Mouse (Mus musculus) gonadal fat pad, adult 2 months (tissue): ENCODE data around the gene Fkbp8. TPM values are rescaled to one million over a fixed set of nuclear protein-coding genes. Genes with fewer than 3 reads are reported as not detected.
"Not testable (repeated sequence)": the region's sequence is repeated elsewhere in the genome, so short reads cannot be mapped to it uniquely, and the experiment has no call there.

Experiments used
- DNase-seq: peaks from one replicate; pipeline ENCODE4 v3.0.0-alpha.2; 2012; ENCODE audit warnings: low read depth
- polyA plus RNA-seq: library from polyadenylated mRNA; depleted of rRNA; stranded (reverse); fragments of >200 nt; gene quantifications from 2 replicates; pipeline ENCODE4 v1.2.3, GENCODE M21; 2012

The Fkbp8 gene
- polyA plus RNA-seq, 1 experiment: 446 TPM

DNA sequence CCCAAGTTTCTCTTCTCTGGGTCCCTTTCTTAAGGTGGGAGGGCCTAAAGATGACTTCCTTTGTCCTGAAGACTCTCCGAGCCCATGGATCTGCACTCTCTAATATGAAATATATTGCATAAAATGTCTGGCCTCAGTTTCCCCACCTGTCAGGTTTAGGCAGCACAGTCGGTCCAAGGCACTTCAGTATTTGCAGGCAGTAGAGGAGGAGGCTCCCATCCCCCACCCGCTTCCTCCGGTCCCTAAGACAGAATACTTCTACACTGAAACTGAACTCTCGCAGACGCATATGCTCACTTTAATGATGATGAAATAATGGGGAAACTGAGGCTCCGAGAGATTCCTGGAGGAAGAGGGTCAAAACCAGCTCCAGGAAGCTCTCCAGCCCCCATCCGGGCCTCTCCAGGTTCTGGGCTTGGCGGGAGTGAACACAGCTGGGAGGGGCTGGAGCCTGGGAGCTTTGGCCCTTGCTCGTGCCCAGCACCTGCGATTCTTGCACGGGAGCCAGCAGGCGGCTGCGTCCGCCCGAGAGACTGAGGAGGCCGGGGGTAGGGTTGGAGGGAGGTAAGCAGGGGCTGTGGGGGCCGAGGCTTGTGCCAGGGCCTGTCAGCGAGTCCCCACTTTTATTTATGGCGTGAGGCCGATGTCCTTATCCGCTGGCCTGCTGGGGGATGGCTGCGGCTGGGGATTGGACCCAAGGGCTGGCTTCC is 25.5 kb upstream of the Fkbp8 start:
- DNase-seq: no peak

DNA sequence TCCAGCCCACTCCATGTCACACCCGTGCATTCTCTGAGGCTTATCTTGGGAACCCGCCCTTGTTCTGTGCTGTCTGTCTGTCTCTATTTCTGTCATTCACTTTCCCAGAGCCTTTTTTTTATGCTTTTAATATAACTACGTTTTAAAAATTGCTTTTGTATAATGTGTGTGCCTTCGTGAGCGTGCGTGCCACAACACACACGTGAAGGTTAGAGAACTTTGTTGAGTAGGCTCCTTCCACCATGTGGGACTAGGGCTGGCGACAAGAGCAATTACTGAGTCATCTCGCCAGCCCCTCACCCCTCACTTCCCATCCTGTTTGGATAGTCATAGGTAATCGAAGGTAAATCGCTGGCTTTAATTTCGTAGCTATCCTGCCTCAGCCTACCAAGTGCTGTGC is 25.0 kb upstream of the Fkbp8 start:
- no peak for DNase-seq

DNA sequence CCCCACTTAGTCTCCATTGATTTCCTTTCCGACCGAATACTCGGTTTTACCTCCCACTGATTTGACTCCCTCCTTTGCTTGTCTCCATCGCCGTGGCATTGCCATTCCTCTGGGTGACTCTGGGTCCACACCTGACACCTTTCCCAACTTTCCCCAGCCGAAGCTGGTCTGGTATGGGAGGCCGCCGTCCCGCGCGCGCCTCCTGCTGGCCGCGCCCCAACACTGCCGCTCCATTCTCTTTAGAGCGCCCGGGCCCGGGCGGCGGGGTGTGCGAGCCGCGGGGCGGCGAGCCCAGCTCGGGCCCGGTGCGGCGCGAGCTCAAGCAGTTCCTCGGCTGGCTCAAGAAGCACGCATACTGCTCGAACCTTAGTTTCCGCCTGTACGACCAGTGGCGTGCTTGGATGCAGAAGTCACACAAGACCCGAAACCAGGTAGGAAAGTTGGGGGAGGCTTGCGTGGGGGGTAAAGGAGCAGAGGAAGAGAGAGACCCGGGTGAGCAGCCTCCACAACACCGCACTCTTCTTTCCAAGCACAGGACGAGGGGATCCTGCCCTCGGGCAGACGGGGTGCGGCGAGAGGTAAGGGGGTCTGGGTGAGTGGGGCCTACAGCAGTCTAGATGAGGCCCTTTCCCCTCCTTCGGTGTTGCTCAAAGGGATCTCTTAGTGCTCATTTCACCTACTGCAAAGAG is 24.3 kb upstream of the Fkbp8 start:
- no peak for DNase-seq

DNA sequence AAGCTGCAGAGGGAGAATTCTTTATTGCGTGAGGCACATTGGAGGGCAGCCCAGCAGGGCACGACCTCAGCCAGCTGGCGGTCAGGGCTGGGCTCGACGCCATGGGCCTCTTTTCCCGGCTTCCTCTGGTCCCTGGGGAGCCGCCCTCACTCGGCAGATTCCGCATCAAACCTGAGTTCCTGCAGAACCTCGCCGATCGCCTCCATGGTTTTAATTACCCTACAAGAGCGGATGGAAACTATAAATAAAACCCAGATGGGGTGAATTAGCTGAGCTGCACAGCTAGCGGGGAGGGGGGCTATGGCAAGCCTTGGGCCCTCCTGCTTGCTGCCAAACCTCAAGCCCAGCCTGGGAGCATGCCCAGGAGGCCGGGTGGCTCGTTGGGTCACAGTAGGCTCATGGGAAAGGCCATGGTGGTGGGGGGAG is 23.2 kb upstream of the Fkbp8 start:
- DNase-seq: no peak

DNA sequence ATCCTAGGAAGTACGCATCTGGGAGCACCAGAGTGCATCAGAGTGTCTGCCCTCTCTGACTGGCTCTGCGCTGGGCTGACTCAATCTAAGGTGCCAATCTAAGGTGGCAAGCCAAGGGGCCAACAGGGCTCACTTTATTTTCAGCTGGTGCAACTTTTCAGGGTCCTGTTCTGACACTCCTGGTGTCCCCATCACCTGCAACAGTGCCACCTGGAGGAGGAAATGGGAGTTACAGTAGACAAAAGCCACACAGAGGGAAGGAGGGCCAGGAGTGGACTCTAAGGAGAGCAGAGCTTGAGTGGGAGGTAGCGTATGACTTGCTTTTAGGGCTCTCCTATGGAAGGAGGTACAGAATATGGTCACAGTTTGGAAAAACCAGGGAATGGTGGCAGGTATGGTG is 22.7 kb upstream of the Fkbp8 start:
- DNase-seq: no peak

DNA sequence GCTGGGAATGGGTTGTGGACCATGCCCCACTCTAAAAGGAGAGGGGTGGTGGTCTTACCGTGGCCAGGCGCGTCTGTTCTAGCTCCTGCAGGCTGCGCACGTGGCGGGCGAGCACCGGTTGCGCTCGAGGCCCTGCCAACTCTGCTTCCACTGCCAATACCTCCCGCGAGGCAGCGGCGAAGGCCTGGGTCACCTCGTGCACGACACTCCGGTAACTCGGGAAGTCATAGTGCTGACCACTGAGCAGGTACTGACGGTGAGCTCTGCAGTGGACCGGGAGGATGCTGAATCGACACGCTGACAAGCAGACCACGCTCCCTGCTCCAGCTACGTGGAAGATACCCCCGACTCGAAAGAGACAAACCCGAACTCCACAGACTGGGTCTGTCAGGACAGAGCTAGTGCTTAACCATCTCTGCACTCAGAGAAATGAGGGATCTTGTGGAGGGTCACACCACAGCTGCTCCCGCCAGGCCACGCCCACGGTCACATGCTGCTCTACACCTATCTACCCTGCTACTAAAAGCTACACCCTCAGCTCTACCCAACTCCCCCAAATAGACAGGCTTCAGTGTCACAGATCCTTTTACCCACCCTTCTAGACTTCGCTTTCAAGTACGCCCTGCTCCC is 21.7 kb upstream of the Fkbp8 start:
- DNase-seq: no peak

DNA sequence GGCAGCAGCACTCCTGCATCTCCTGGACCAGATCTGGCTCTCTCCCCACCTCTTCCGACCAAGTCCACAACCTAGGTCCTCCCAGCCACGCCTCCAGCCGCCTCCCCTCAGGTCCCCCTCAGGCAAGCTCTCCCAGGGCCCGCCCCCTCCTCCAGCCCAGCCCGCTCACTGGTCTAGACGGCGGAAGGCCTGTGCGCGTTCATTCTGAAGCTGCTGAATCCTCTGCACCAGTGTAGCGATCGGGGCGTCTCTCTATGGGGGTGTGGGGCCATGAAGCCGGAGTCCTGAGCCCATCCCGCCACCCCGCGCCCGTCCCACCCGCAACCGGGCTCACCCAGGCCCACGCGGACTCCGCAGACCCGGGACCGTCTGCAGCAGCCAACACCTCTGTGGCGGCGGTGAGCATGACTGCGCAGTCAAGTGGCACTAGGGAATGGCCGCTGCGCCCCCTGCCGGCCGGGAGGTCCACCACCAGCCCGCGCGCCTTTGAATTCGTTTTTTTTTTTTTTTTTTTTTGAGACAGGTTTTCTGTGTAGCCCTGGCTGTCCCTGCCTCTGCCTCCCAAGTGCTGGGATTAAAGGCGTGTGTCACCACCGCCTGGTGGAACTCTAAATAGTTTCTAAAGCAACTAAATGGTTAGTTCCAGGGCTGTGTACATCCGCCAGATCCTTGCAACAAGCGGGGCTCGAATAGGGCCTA is 21.0 kb upstream of the Fkbp8 start, which contains the start of gene Rex1bd:
TSS of gene Rex1bd (minus strand) at position 425 of the 699 bp plus-strand sequence.
- DNase-seq: no peak

DNA sequence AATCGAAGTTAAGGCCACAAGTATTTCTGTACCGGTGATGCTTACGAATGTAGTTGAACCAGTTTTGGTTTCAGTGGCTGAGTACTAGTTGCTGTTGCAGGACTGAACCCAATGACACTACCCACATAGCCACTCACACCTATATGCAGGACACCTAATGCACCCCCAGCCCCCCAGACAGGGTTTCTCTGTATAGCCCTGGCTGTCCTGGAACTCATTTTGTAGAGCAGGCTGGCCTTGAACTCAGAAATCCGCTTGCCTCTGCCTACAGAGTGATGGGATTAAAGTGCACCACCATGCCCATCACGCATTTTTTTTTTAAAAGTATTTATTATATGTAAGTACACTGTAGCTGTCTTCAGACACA is 20.5 kb upstream of the Fkbp8 start:
- no peak for DNase-seq

DNA sequence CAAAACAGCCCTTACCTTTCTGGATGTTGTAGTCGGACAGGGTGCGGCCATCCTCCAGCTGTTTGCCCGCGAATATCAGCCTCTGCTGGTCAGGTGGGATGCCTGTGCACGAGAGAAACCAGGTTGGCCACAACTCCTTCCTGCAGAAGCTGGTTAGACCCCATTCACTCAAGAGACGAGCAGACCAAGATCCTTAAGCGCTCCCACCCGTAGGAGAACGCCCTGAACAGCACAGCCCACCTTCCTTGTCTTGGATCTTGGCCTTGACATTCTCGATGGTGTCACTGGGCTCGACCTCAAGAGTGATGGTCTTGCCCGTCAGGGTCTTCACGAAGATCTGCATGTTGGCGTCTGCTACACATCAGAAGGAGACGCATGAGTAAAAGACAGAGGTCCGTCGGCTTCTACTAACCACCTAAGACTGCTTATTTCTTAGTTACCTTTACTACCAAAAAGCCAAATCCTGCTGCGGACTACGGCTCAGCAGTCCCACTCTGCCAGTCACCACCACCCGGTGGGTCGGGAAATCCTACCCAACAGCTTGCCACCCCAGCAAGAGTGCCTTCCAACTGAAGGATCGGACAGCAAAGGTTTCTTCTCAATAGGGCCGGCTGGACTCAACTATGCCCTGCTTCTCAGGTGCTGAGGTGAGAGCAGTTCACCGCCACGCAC is 18.1 kb upstream of the Fkbp8 start:
- DNase-seq: no peak

DNA sequence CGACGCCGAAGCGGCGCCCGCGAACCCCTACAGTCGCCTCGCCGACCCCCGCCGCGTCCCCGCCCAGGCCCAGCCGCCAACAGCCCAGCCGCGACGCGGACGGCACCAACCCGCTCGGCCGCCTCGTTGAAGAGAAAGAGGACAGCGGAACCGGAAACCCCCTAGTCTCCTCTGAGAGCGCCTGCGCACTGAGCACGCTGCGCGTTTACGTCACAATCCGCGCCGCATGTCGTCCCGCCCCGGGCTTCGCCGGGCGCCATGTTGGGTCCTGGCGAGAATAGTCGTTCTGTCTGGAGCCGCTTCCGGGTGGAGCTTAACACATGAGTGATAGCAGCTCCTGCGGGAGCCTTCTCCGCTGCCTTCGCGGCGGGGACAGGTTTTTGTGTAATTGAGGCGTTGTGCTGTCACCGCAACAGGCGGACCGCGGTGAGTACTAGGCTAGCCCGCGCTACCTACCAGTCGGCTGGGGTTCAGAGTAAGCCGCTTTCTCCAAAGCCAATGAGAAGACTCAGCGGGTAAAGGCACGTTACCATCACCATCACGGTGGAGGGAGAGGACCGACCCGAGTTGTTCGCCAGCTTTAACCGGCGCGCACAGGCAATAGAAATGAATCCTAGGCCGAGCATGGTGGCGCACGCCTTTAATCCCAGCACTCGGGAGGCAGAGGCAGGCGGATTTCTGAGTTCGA is 17.2 kb upstream of the Fkbp8 start, which contains the start of gene Uba52:
TSS of gene Uba52 (minus strand) at position 574 of the 688 bp plus-strand sequence.
- DNase-seq: no peak

DNA sequence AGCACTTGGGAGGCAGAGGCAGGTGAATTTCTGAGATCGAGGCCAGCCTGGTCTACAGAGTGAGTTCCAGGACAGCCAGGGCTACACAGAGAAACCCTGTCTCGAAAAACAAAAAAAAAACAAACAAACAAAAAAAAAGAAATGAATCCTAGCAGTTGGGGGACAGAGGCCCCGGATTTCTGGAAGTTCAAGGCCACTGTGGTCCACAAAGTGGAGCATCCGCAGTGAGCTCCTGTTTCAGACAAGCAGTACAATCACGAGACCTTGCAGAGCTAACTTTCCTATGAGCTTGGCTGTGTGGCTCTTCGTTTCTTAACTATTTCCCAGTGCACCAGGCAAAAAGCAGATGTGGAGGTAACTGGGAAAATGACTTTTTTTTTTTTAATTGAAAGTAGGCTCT is 16.4 kb upstream of the Fkbp8 start:
- not testable (repeated sequence) for DNase-seq

DNA sequence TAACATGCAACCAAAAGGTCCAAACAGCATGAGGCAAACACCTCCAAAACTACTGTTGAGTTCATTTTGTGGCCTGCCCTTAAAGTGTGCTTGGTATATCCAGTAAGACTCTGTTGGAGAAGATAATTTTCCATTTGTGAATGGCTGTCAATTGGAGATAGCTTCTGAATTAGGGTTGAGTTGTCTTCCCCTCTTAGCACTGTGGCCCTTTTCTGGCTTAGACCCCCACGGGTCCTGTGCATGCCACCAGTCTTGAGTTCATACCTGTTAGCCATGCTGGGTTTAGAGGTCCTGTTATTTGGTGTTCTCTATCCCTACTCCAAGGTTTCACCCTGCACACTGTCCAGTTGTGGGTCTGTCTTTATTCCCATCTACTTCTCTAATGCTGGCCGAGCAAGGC is 15.8 kb upstream of the Fkbp8 start:
- DNase-seq: no peak

DNA sequence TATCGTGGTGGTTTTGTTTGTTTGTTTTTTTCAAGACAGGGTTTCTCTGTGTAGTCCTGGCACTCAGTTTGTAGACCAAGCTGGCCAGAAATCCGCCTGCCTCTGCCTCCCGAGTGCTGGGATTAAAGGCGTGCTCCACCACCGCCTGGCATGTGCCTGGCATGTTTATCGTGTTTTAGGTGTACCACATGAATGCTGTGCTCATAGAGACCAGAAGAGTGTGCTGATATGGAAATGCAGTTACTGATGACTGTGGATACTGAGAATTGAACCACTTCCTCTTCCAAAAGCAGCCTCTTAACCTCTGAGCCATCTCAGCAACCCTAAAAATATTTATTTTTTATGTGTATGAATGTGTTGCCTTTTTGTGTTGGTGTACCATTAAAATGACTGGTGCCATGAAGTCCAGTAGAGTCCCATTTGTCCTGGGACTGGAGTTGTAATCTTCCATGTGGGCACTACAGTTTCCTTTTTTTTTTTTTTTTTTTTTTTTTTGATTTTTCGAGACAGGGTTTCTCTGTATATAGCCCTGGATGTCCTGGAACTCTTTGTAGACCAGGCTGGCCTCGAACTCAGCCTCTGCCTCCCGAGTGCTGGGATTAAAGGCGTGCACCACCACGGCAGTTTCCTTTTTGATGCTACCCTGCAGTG is 15.1 kb upstream of the Fkbp8 start:
- DNase-seq: no peak

DNA sequence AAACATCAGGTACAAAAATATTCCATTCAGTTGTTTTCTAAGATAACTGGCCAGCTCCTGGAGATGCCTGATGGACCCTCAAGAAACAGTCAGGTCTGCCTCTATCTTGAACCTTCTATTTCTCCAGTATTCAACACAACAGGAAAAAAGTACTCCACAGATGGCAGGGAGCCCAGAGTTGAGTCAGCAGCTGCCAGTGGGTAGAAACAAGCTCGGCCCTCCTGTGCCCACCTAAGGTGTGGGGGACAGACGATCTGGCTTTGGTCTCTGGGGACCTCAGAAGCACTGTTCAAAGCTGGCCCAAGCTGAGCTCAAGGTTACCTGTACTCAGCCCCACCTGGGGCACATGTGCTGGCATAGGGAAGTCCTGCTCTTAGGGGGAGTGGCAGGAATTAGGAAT is 14.1 kb upstream of the Fkbp8 start:
- no peak for DNase-seq

DNA sequence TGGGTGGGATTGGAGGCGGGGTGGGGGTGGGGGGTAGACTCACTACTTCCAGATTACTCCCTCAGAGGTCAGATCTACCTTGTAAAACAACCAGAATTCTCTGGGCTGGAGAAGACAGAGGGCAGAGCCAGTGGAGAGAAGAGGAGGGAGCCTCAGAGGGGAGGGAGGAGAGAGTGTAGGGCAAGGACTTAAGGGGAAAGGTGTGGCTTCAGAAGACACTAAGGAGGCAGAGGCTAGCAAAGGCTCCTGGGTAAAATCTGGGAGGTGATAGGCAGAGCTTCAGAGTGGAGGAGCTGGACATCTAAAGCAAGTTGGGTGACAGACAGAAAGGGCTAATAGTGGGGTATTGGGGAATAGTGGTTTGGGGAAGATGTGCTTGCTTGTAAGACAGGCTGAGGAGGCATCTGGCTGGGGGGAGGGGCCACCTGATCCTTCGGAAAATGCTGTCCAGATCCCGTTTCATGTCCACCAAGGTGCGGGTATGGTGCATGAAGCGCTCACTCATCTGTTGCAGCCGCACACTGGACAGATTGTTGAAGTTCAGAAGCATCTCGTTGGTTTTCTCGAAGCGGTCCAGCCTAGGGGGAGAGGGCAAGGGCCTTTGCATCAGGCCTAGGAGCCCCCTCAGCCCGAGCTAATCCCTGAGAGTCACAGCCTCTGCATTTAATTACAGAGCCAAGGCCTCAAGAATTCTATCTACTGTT is 9.4 kb upstream of the Fkbp8 start:
- DNase-seq: no peak

DNA sequence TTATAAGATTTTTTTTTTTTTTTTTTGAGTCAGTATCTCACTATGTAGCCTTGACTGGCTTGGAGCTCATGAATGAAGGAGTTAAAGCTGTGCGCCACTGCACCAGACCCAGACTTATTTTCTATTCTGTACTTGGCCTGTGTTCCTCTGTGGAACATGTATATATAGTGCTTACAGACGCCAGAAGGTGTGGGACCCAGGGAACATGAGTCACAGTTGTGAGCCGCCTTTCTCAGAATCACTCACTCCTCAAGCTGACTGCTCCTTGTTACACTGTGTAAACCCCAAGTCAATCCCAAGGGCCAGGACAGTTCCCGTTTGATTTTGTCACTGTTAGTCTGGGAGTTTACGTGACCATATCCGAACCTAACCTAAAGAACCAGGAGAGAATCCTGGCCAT is 8.5 kb upstream of the Fkbp8 start:
- DNase-seq: no peak

DNA sequence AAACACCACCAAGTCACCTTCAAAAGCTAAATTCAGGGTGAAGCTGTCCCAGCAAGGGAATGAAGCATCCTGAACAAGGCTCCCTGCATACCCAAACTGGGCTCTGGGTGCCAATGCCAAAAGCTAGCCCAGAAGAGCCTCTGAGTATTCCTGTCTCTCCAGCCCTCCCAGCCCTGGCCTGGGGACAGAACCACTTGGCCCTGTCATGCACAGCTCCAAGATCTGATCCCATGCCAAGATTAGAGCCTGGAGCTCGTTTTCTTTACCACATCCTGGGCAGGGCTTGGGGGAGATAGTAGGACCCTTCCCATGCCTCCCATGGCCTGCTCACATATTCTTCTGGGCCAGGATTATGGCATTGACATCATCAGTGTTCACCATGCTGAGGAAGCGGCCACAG is 7.9 kb upstream of the Fkbp8 start:
- DNase-seq: no peak

DNA sequence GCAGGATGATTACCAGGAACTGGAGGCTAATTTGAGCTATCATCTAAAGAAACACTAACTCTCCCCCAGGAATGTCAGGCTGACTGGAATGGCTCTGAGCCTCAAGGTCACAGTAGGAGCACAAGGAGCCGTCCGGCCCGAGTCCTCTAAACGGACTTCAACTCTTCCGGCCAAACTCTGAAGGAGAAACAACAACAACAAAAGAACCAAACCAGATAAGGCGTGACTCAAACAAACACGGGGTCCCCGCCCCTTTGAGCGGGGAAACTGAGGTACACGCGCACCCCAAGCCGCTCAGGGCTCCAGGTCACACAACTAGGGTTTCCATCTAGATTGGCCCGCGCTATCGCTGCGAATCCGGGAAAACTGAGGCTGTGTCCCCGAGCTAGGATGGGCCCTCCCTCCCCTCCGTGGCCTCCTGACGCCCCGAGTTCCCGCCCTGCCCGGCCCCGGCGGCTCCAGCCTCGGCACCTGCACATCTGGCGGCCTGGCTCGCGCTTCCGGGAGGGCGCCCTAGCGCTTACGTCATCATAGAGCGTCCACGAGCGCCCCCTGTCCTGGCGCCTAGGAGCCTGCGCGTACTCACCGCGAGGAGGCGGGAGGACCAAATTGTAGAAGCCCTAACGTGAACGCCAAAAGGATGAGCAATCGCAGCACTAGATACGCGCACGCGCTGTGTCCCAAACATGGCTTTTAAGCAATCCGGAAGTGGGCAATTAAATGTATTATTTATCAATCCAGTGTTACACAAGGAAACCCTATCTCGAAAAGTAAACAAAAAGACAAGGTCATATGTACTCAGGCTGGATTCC is 4.7 kb upstream of the Fkbp8 start:
- DNase-seq: no peak

DNA sequence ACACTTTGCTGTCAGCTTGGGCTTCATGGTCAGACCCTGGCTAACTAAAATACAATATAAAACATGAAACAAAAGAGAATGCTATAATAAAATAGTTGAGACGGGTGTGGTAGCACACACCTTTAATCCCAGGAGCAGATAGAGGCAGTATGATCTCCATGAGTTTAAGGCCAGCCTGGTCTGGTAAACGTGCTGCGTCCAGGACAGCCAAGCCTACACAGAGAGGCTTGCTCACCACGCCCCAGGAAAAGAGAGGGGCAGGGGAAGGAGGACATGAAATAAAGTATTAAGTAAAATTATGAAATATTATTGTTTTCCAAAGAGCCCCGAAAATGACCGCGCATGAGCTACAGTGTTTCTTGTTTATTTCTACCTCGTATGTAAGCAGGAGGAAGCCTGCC is 413 bp upstream of the Fkbp8 start:
- no peak for DNase-seq
